Mouse (Mus musculus): ENCODE data around the gene Tbx10. TPM values are rescaled to one million over a fixed set of nuclear protein-coding genes. Genes with fewer than 3 reads are reported as not detected.

The Tbx10 gene
- total RNA-seq, 2 experiments from 2014 or later = not detected

- DNase-seq (ENCODE audit: extremely low spot score in 1 of 2, low spot score in 2 of 2) = no peak
- no peak overlapping the region for H3K4me3 ChIP-seq
- H3K27ac ChIP-seq = no peak overlapping the region
- TF ChIP-seq CTCF (IDR thresholded peaks at IDR 0.05) = no peak
- intact Hi-C loops (cut with DNase I) = loop anchor here (2.0 to 10.0 kb wide), 3 partner anchors 34 to 254 kb away; no protein-coding TSS in a partner anchor
Measured at GRCm38 (mm10) chr19:3980917-3981316, 11.6 kb upstream of the Tbx10 start.

GRCm38 (mm10) chr19:3983527-3984200 lies 8.9 kb upstream of the Tbx10 start:
- no peak for DNase-seq (ENCODE audit: extremely low spot score in 1 of 2, low spot score in 2 of 2)
- no peak overlapping the region for H3K4me3 ChIP-seq
- peak overlapping the region; percentile 47 for H3K27ac ChIP-seq
- no peak for TF ChIP-seq CTCF (IDR thresholded peaks at IDR 0.05)
- intact Hi-C loops (cut with DNase I) = loop anchor here (5.0 to 10.0 kb wide), 2 partner anchors 189 to 256 kb away; no protein-coding TSS in a partner anchor

- DNase-seq (ENCODE audit: extremely low spot score in 1 of 2, low spot score in 2 of 2) = no peak
- H3K4me3 ChIP-seq = no peak overlapping the region
- no peak for TF ChIP-seq CTCF (IDR thresholded peaks at IDR 0.05)
- intact Hi-C loops (cut with DNase I) = loop anchor here (10.0 kb wide), 1 partner anchor 190 kb away; no protein-coding TSS in a partner anchor
- no peak overlapping the region for H3K27ac ChIP-seq
Measured at GRCm38 (mm10) chr19:3985261-3985681, 7.3 kb upstream of the Tbx10 start.

GRCm38 (mm10) chr19:3986334-3986733 lies 6.2 kb upstream of the Tbx10 start, which contains the start of gene Acy3:
TSS of gene Acy3 (plus strand) at chr19:3986570.
- Histone ChIP-seq H3K4me3 (no peak within 1 kb of the TSS), H3K27ac (peak within 1 kb of the TSS; percentile 64)
- TF ChIP-seq CTCF (IDR thresholded peaks at IDR 0.05) = no peak
- DNase-seq (ENCODE audit: extremely low spot score in 1 of 2, low spot score in 2 of 2) = peak; percentile 52 to 54
- intact Hi-C loops (cut with DNase I) = loop anchor here (10.0 kb wide), 1 partner anchor 192 kb away; no protein-coding TSS in a partner anchor

GRCm38 (mm10) chr19:3988066-3988465 lies 4.5 kb upstream of the Tbx10 start:
- DNase-seq (ENCODE audit: extremely low spot score in 1 of 2, low spot score in 2 of 2) = no peak
- no peak overlapping the region for H3K27ac ChIP-seq
- no peak for TF ChIP-seq CTCF (IDR thresholded peaks at IDR 0.05)
- intact Hi-C loops (cut with DNase I) = loop anchor here (10.0 kb wide), 1 partner anchor 193 kb away; no protein-coding TSS in a partner anchor
- H3K4me3 ChIP-seq = no peak overlapping the region

- no peak overlapping the region for H3K27ac ChIP-seq
- no peak; the same call in 1 of the 2 replicates for TF ChIP-seq CTCF (IDR thresholded peaks at IDR 0.05)
- intact Hi-C loops (cut with DNase I) = loop anchor here (10.0 kb wide), 1 partner anchor 194 kb away; no protein-coding TSS in a partner anchor
Measured at GRCm38 (mm10) chr19:3988750-3989149, 3.8 kb upstream of the Tbx10 start.

DNA sequence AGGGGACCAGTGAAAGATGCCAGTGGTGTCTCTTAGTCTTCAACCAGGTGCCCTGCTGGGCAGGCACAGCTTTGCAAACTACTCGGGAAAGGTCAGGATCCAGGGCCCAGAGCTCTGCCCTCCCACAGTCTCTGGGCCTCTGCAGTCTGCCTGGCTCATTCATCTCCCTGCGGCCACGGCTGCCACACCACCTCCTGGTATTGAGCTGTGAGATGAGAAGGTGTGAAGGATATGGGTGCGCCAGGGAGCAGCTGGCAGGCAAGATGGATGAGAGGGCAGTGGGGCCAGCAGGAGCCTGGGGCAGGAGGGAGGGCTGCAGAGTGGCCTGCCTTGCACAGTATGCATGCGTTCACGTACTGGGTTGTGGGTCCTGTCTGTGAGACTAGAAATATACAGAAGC lies 1.7 kb upstream of the Tbx10 start:
- intact Hi-C loops (cut with DNase I) = no loop called here
- no peak for DNase-seq (ENCODE audit: extremely low spot score in 1 of 2, low spot score in 2 of 2)
- Histone ChIP-seq H3K4me3 (no peak overlapping the region), H3K27ac (no peak overlapping the region)
- TF ChIP-seq CTCF (IDR thresholded peaks at IDR 0.05) = no peak

More at GRCm38 (mm10) chr19:3988750-3989149, 3.8 kb upstream of the Tbx10 start:
- no peak for DNase-seq (ENCODE audit: extremely low spot score in 1 of 2, low spot score in 2 of 2)
- no peak overlapping the region for H3K4me3 ChIP-seq

- TF ChIP-seq CTCF (IDR thresholded peaks at IDR 0.05) = no peak
- H3K27ac ChIP-seq = no peak overlapping the region
- no peak overlapping the region for H3K4me3 ChIP-seq
- intact Hi-C loops (cut with DNase I) = no loop called here
- DNase-seq (ENCODE audit: extremely low spot score in 1 of 2, low spot score in 2 of 2) = no peak
Measured at GRCm38 (mm10) chr19:3991562-3991961, 990 bp upstream of the Tbx10 start.

DNA sequence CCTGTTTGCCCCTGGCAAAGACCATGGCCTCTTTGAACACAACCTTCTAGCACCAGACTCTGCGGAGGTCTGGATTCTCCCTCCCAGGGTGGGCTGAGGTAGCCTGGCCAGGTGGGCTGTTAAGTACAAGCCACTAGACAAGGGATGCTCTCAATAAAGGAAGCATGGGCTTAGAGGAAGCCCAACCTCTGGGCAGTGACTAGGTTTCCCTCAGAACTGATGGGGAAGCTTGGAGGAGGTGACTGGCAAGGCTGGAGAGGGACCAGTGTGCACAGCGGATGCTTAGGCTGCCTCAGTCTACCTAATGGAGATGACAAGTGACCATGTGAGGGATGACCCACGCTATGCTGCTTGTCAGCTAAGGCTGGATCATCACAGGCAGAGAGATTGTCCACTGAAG lies 586 bp upstream of the Tbx10 start:
- intact Hi-C loops (cut with DNase I) = no loop called here
- no peak overlapping the region for H3K4me3 ChIP-seq
- no peak overlapping the region for H3K27ac ChIP-seq
- no peak for DNase-seq (ENCODE audit: extremely low spot score in 1 of 2, low spot score in 2 of 2)
- no peak for TF ChIP-seq CTCF (IDR thresholded peaks at IDR 0.05)

DNA sequence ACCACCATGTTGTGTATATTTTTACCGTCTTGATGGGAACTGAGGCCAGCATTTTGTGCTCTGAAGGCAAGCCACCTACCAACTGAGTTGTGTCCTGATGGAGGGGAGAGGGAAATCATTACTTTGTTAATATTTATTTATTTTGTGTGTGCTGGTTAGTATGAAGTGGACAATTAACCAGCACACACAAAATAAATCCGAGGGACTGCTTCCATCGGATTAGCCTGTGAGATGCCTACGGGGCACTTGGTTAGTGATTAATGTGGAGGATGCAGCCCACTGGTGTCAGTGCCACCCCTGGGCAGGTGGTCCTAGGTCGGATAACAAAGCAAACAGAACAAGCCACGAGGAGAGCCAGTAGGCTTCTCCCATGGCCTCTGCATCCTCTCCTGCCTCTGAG lies 2.4 kb downstream of the Tbx10 start:
- intact Hi-C loops (cut with DNase I) = no loop called here
- Histone ChIP-seq H3K27ac (no peak overlapping the region), H3K4me3 (no peak overlapping the region)
- TF ChIP-seq CTCF (IDR thresholded peaks at IDR 0.05) = no peak
- DNase-seq (ENCODE audit: extremely low spot score in 1 of 2, low spot score in 2 of 2) = no peak

- no peak for DNase-seq (ENCODE audit: extremely low spot score in 1 of 2, low spot score in 2 of 2)
- no peak overlapping the region for H3K27ac ChIP-seq
- H3K4me3 ChIP-seq = no peak overlapping the region
- no peak for TF ChIP-seq CTCF (IDR thresholded peaks at IDR 0.05)
- intact Hi-C loops (cut with DNase I) = no loop called here
Measured at GRCm38 (mm10) chr19:3995505-3995904, 3.0 kb downstream of the Tbx10 start.

DNA sequence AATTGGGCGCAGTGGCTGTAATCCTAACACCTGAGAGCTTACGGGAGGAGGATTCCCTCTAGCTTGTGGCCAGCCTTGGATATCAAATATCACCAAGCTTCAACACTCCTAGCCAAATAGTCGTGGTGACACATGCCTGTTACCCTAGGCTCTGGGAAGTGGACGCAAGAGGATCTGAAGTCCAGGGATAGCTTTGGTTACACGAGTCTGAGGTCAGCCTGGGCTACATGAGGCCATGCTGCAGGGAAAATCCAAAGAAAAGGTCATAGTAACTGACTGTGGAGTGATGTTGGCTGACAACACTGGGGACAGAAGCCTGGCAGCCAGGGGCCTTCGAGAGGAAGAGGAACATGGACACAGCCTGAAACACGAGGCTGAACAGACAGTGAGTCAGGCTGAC lies 3.6 kb downstream of the Tbx10 start:
- Histone ChIP-seq H3K27ac (no peak overlapping the region), H3K4me3 (no peak overlapping the region)
- TF ChIP-seq CTCF (IDR thresholded peaks at IDR 0.05) = no peak
- intact Hi-C loops (cut with DNase I) = no loop called here
- no peak for DNase-seq (ENCODE audit: extremely low spot score in 1 of 2, low spot score in 2 of 2)

GRCm38 (mm10) chr19:3996747-3997146 lies 4.2 kb downstream of the Tbx10 start:
- no peak for DNase-seq (ENCODE audit: extremely low spot score in 1 of 2, low spot score in 2 of 2)
- H3K27ac ChIP-seq = no peak overlapping the region
- intact Hi-C loops (cut with DNase I) = no loop called here
- no peak overlapping the region for H3K4me3 ChIP-seq
- no peak for TF ChIP-seq CTCF (IDR thresholded peaks at IDR 0.05)
